Mouse (Mus musculus) G1E (cell line): ENCODE results near the gene Errfi1. TPM values are rescaled to one million over a fixed set of nuclear protein-coding genes. Genes with fewer than 3 reads are reported as not detected.
"Not testable (repeated sequence)": the region's sequence is repeated elsewhere in the genome, so short reads cannot be mapped to it uniquely, and the experiment has no call there.

Experiments
- ATAC-seq: 2 replicates; pipeline ENCODE4 v1.8.0; 2016; ENCODE audit warnings: mild to moderate bottlenecking; ENCODE audit not compliant: insufficient number of reproducible peaks, poor library complexity, low FRiP score, severe bottlenecking; ENCODE audit errors: extremely low read depth
- DNase-seq: peaks from one replicate; pipeline ENCODE4 v3.0.0; 2012; ENCODE audit warnings: low spot score
- H3K27me3 ChIP-seq: 2 replicates; pipeline ENCODE4 v1.6.1; 2012; ENCODE audit warnings: mild to moderate bottlenecking, low read length, inconsistent platforms; ENCODE audit not compliant: insufficient read depth
- H3K36me3 ChIP-seq: replicated peaks from 2 replicates; pipeline ENCODE3; 2012; ENCODE audit warnings: mild to moderate bottlenecking, inconsistent platforms
- H3K4me1 ChIP-seq: 2 replicates; pipeline ENCODE4 v1.6.1; 2012; ENCODE audit warnings: low read depth, low read length, inconsistent platforms, mixed read lengths; ENCODE audit not compliant: insufficient read depth
- H3K4me3 ChIP-seq: 2 replicates; pipeline ENCODE4 v1.5.1; 2012; ENCODE audit warnings: low read depth, mild to moderate bottlenecking, inconsistent platforms, low read length, moderate library complexity, mixed read lengths
- H3K9me3 ChIP-seq: replicated peaks from 2 replicates; pipeline ENCODE4 v1.6.1; 2012; ENCODE audit warnings: inconsistent platforms
- CTCF ChIP-seq: IDR thresholded peaks from 2 replicates; pipeline ENCODE4 v1.5.1; 2012; ENCODE audit warnings: low read depth, low read length, inconsistent platforms, mixed read lengths
- GATA1 ChIP-seq: IDR thresholded peaks from 2 replicates; pipeline ENCODE4 v1.6.1; 2012; ENCODE audit warnings: borderline replicate concordance, low read length, inconsistent platforms, mixed read lengths
- GATA2 ChIP-seq: IDR thresholded peaks from 2 replicates; pipeline ENCODE4 v1.6.1; 2012; ENCODE audit warnings: low read depth, low read length, inconsistent platforms, borderline replicate concordance
- POLR2AphosphoS5 ChIP-seq: IDR thresholded peaks from 2 replicates; pipeline ENCODE4 v1.6.1; 2012; ENCODE audit warnings: low read depth, low read length, inconsistent platforms; ENCODE audit not compliant: insufficient replicate concordance
- TAL1 ChIP-seq: conservative IDR thresholded peaks from 2 replicates; pipeline ENCODE4 v1.6.1; 2012; ENCODE audit warnings: low read depth, low read length, inconsistent platforms, mixed read lengths
- polyA plus RNA-seq: library from polyadenylated mRNA; stranded (reverse); fragments of >175 nt; gene quantifications from 2 replicates; pipeline ENCODE4 v1.2.3, GENCODE M21; 2012
- total RNA-seq, 2 experiments: library from RNA; stranded (forward) in 1 of 2; stranded (reverse) in 1 of 2; fragments of 200-1000 nt in 1 of 2; fragments of >200 nt in 1 of 2; fragmentation: Nextera tagmentation in 1 of 2; gene quantifications; 2 replicates each; pipeline ENCODE4 v1.2.3; 2014 to 2017

The Errfi1 gene
- total and polyA plus RNA-seq, 3 experiments: 0.05 TPM; not detected in 2

- DNase-seq (no peak), ATAC-seq (peak; percentile 38; the same call in 1 of the 2 replicates)
- Histone ChIP-seq H3K9me3 (no peaks in the 10 kb centered on the region), H3K36me3 (peaks cover 93% of the 10 kb centered on the region), H3K4me3 (peak overlapping the region; percentile 44; the same call in 1 of the 2 replicates), H3K4me1 (peaks cover 67% of the 10 kb centered on the region), H3K27me3 (no peaks in the 10 kb centered on the region)
- TF ChIP-seq GATA1 (no peak), POLR2AphosphoS5 (no peak)
Measured at GRCm38 (mm10) chr4:150902062-150902461, 48.3 kb downstream of the Errfi1 start.

GRCm38 (mm10) chr4:150903091-150903742, 49.5 kb downstream of the Errfi1 start:
- Histone ChIP-seq H3K27me3 (no peaks in the 10 kb centered on the region), H3K4me3 (no peak overlapping the region), H3K4me1 (peaks cover 71% of the 10 kb centered on the region), H3K9me3 (no peaks in the 10 kb centered on the region), H3K36me3 (peaks cover 93% of the 10 kb centered on the region)
- TF ChIP-seq CTCF (no peak), GATA2 (no peak), GATA1 (no peak), POLR2AphosphoS5 (no peak), TAL1 (no peak)
- ATAC-seq: no peak
- no peak for DNase-seq

GRCm38 (mm10) chr4:150907099-150907498, 53.4 kb downstream of the Errfi1 start:
- ATAC-seq: no peak
- Histone ChIP-seq H3K36me3 (peaks cover 66% of the 10 kb centered on the region), H3K27me3 (no peaks in the 10 kb centered on the region), H3K4me3 (no peak overlapping the region), H3K4me1 (peaks cover 67% of the 10 kb centered on the region), H3K9me3 (0 out of 2 replicates have a peak, but pooled peaks cover 3% of the 10 kb centered on the region)
- TF ChIP-seq GATA1: no peak
- TF ChIP-seq TAL1: no peak
- no peak for TF ChIP-seq GATA2
- TF ChIP-seq CTCF: no peak
- TF ChIP-seq POLR2AphosphoS5: no peak
- no peak for DNase-seq

- ATAC-seq, DNase-seq, H3K27me3 ChIP-seq, H3K9me3 ChIP-seq: not testable (repeated sequence)
- H3K4me3 ChIP-seq: peak overlapping the region; percentile 57; the same call in 1 of the 2 replicates
- peaks cover 68% of the 10 kb centered on the region for H3K4me1 ChIP-seq
- peaks cover 62% of the 10 kb centered on the region for H3K36me3 ChIP-seq
Measured at GRCm38 (mm10) chr4:150908512-150908911, 54.8 kb downstream of the Errfi1 start.

GRCm38 (mm10) chr4:150909451-150910156, 55.9 kb downstream of the Errfi1 start:
- H3K36me3 ChIP-seq: peaks cover 54% of the 10 kb centered on the region
- H3K4me1 ChIP-seq: peaks cover 70% of the 10 kb centered on the region
- ATAC-seq (peak; percentile 58), DNase-seq (peak; percentile 95)
- TF ChIP-seq POLR2AphosphoS5: no peak
- H3K27me3 ChIP-seq: no peaks in the 10 kb centered on the region
- H3K4me3 ChIP-seq: peak overlapping the region; percentile 92
- 0 out of 2 replicates have a peak, but pooled peaks cover 3% of the 10 kb centered on the region for H3K9me3 ChIP-seq

GRCm38 (mm10) chr4:150910164-150910951, 56.6 kb downstream of the Errfi1 start:
- H3K4me1 ChIP-seq: peaks cover 73% of the 10 kb centered on the region
- H3K9me3 ChIP-seq: 0 out of 2 replicates have a peak, but pooled peaks cover 3% of the 10 kb centered on the region
- ATAC-seq (no peak), DNase-seq (no peak)
- TF ChIP-seq TAL1: no peak
- no peak for TF ChIP-seq GATA1
- no peak for TF ChIP-seq CTCF
- no peak for TF ChIP-seq GATA2
- no peak for TF ChIP-seq POLR2AphosphoS5
- peaks cover 48% of the 10 kb centered on the region for H3K36me3 ChIP-seq
- H3K27me3 ChIP-seq: no peaks in the 10 kb centered on the region
- peak overlapping the region; percentile 92; the same call in 1 of the 2 replicates for H3K4me3 ChIP-seq
